Mouse (Mus musculus) bone marrow macrophage, adult 2 months (primary cell): ENCODE measurements around the gene Stab1.

ENCODE experiments used
- CTCF ChIP-seq: IDR thresholded peaks from 2 replicates; pipeline ENCODE4 v1.5.1; 2012; ENCODE audit warnings: low read depth, mild to moderate bottlenecking, low read length, moderate library complexity
- POLR2A ChIP-seq: IDR thresholded peaks from 2 replicates; pipeline ENCODE4 v1.6.1; 2012; ENCODE audit warnings: mild to moderate bottlenecking, low read depth, low read length, borderline replicate concordance

GRCm38 (mm10) chr14:31193791-31194190, 25.4 kb upstream of the Stab1 start:
- TF ChIP-seq CTCF, result no peak
- TF ChIP-seq POLR2A, result no peak
